Mouse (Mus musculus) embryonic fibroblast, embryonic 13.5 days (primary cell): ENCODE measurements around the gene Ccnd1.

Experiments used
- CTCF ChIP-seq: IDR thresholded peaks from 2 replicates; pipeline ENCODE4 v1.5.1; 2011; ENCODE audit warnings: mild to moderate bottlenecking, control low read depth, low read length, moderate library complexity, borderline replicate concordance; ENCODE audit not compliant: insufficient read depth
- POLR2A ChIP-seq: IDR thresholded peaks from 2 replicates; pipeline ENCODE4 v1.6.1; 2011; ENCODE audit warnings: low read depth, mild to moderate bottlenecking, control low read depth, low read length, moderate library complexity

DNA sequence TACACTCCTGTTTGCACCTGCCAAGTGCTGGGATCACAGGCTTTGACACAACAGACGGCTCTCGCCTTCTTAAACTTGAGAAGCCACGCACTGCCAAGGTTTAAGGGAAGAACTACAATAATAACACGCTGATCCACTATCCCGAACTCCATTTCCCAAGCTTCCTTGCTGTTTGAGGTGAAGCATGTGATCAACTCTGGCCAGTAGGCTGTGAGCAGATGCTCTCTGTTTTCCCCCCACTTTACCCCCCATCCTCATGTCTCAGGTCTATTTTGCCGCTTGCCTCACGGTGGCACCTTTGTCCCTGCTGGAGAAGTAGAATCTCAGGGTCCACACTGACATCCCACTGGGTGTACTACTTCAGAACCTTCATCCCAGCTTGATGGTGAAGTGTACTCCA, 31.0 kb downstream of the Ccnd1 start:
- TF ChIP-seq CTCF (no peak), POLR2A (no peak)
